Mouse (Mus musculus) liver, embryonic 16.5 days (tissue): ENCODE measurements around the gene Adam15. TPM values are rescaled to one million over a fixed set of nuclear protein-coding genes. Genes with fewer than 3 reads are reported as not detected.
A peak's percentile ranks its signal among the peaks of the same experiment; 100 is the strongest.

Experiments
- ATAC-seq: fragments of 200-750 bp; cut with Nextera tagmentation; 2 replicates; pipeline ENCODE4 v1.8.0; 2017; ENCODE audit warnings: low read depth, mild to moderate bottlenecking, moderate number of reproducible peaks, moderate library complexity
- H3K27ac ChIP-seq: fragments of 300-500 bp; sonication (generic); 2 replicates; pipeline ENCODE4 v1.5.1; 2014; ENCODE audit warnings: mild to moderate bottlenecking, low read length
- H3K27me3 ChIP-seq: fragments of 300-500 bp; sonication (generic); 2 replicates; pipeline ENCODE4 v1.6.1; 2014; ENCODE audit warnings: low read depth, low read length, mixed read lengths; ENCODE audit not compliant: control insufficient read depth, insufficient read depth
- H3K36me3 ChIP-seq: fragments of 300-500 bp; sonication (generic); 2 replicates; pipeline ENCODE4 v1.6.1; 2014; ENCODE audit warnings: mild to moderate bottlenecking; ENCODE audit not compliant: control insufficient read depth, insufficient read depth
- H3K4me1 ChIP-seq: fragments of 300-500 bp; sonication (generic); 2 replicates; pipeline ENCODE4 v1.6.1; 2014; ENCODE audit warnings: low read depth, low read length, mixed read lengths; ENCODE audit not compliant: control insufficient read depth
- H3K4me2 ChIP-seq: fragments of 300-500 bp; sonication (generic); 2 replicates; pipeline ENCODE4 v1.6.1; 2014; ENCODE audit warnings: low read depth, low read length, mixed read lengths
- H3K4me3 ChIP-seq: fragments of 300-500 bp; sonication (generic); 2 replicates; pipeline ENCODE4 v1.5.1; 2014; ENCODE audit warnings: low read depth, mild to moderate bottlenecking, low read length
- H3K9ac ChIP-seq: fragments of 300-500 bp; sonication (generic); 2 replicates; pipeline ENCODE4 v1.6.1; 2014; ENCODE audit warnings: low read depth, low read length
- H3K9me3 ChIP-seq: fragments of 300-500 bp; sonication (generic); replicated peaks from 2 replicates; pipeline ENCODE4 v1.6.1; 2016; ENCODE audit warnings: low read length; ENCODE audit not compliant: control insufficient read depth
- WGBS: fragments of 180-500 bp; shearing (Covaris S2); extraction: QIAGEN DNeasy Blood & Tissue Kit; methylation state at CpG from one replicate; pipeline ENCODE4 v1.1.7; 2014; ENCODE audit not compliant: insufficient replicate concordance; 5-methylcytosine and 5-hydroxymethylcytosine counted together
- polyA plus RNA-seq: library from polyadenylated mRNA; unstranded; fragments of >200 nt; fragmentation: Nextera tagmentation; extraction: Ambion mirVana; gene quantifications from 2 replicates; pipeline ENCODE4 v1.2.1, GENCODE M21; 2015

Gene Adam15
- polyA plus RNA-seq, 1 experiment from 2014 or later = 11.2 TPM

- H3K9ac ChIP-seq = no peak within 1 kb of the TSS
- no peaks in the 10 kb centered on the region for H3K9me3 ChIP-seq
- H3K4me3 ChIP-seq = no peak within 1 kb of the TSS
- 74% methylated on average over 7 of the region's 7 CpGs for WGBS
- ATAC-seq = no peak
- no peaks in the 10 kb centered on the region for H3K36me3 ChIP-seq
- H3K4me1 ChIP-seq = no peaks in the 10 kb centered on the region
- no peak within 1 kb of the TSS for H3K4me2 ChIP-seq
- H3K27me3 ChIP-seq = no peaks in the 10 kb centered on the region
- H3K27ac ChIP-seq = no peak within 1 kb of the TSS
Measured at GRCm38 (mm10) chr3:89361675-89362074, 11.9 kb upstream of the Adam15 start, which contains the start of gene Dcst2. Gene Dcst2 (plus strand): TSS chr3:89361975.

GRCm38 (mm10) chr3:89360237-89360636 lies 10.4 kb upstream of the Adam15 start:
- no peaks in the 10 kb centered on the region for H3K27me3 ChIP-seq
- no peaks in the 10 kb centered on the region for H3K36me3 ChIP-seq
- no peak overlapping the region for H3K4me3 ChIP-seq
- no peak overlapping the region for H3K4me2 ChIP-seq
- H3K27ac ChIP-seq = no peak overlapping the region
- no peaks in the 10 kb centered on the region for H3K9me3 ChIP-seq
- no peaks in the 10 kb centered on the region for H3K4me1 ChIP-seq
- WGBS = 34% methylated on average over 3 of the region's 3 CpGs
- H3K9ac ChIP-seq = no peak overlapping the region
- ATAC-seq = no peak

- Histone ChIP-seq H3K4me3 (no peak overlapping the region), H3K4me2 (no peak overlapping the region), H3K27me3 (no peaks in the 10 kb centered on the region), H3K9me3 (no peaks in the 10 kb centered on the region), H3K36me3 (no peaks in the 10 kb centered on the region), H3K9ac (no peak overlapping the region), H3K27ac (no peak overlapping the region), H3K4me1 (no peaks in the 10 kb centered on the region)
- no peak for ATAC-seq
- WGBS = 48% methylated on average over 6 of the region's 6 CpGs
Measured at GRCm38 (mm10) chr3:89359630-89360029, 9.8 kb upstream of the Adam15 start.

- Histone ChIP-seq H3K4me3 (no peak overlapping the region), H3K9ac (no peak overlapping the region), H3K36me3 (no peaks in the 10 kb centered on the region), H3K4me1 (no peaks in the 10 kb centered on the region), H3K9me3 (no peaks in the 10 kb centered on the region), H3K27ac (no peak overlapping the region), H3K4me2 (no peak overlapping the region), H3K27me3 (peaks cover 8% of the 10 kb centered on the region)
- WGBS = 60% methylated on average over 9 of the region's 9 CpGs
- no peak for ATAC-seq
Measured at GRCm38 (mm10) chr3:89356029-89356428, 6.2 kb upstream of the Adam15 start.

DNA sequence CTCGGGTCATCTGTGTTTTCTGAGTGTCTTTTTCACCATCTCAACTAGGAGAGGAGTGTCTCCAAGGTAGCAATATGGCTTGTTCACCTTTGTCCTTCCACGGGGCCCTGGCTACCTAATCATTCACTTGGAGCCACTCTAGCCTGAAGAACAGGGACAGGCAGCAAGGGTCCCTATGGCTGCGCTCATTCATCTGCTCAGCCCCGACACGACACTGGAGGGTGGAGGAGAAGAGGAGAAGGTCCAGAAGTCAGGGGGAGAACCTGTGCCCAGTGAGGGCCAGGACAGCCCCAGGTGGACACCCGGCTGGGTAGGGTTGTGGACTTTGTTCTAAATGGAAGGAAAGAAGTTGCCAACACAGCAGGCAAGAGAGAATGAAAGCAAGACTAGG lies 5.7 kb upstream of the Adam15 start:
- Histone ChIP-seq H3K9ac (no peak overlapping the region), H3K36me3 (no peaks in the 10 kb centered on the region), H3K27ac (no peak overlapping the region), H3K27me3 (peaks cover 13% of the 10 kb centered on the region), H3K9me3 (no peaks in the 10 kb centered on the region), H3K4me2 (no peak overlapping the region), H3K4me1 (no peaks in the 10 kb centered on the region), H3K4me3 (no peak overlapping the region)
- ATAC-seq = no peak
- 60% methylated on average over 6 of the region's 6 CpGs for WGBS

DNA sequence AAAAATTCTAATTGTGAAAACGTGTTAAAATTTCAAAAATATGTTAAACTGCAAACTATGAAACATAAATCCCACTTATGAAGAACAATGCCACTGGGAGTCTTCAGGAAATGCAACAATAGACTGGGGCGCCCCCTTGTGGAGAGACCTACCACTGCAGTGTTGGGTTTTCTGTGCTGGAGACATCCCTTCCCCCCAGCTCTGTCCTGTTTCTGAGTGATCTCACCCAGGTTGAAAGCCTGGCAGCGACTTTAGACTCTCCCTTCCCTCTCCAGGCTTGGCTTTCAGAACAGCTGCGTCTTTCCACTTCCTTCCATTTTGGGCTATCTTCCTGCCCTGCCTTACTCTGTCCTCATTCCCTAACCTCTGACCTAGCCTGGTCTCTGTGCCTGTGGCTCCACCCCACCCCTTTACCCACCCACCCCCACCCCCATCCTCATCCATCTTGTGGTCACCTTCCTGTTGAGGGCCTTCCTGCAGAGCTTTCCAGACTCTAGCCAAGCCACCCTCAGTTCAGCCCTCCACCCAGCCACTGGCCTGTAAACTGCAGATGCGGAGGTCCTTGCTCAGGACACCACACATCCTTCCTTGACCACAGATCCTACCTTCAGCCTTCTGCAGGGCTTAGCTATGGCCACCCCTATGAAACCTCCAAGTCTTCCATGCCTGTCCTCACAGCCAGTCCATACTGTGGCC lies 5.2 kb upstream of the Adam15 start:
- no peak overlapping the region for H3K27ac ChIP-seq
- 19% methylated on average over 5 of the region's 5 CpGs for WGBS
- no peaks in the 10 kb centered on the region for H3K9me3 ChIP-seq
- no peak overlapping the region for H3K9ac ChIP-seq
- H3K4me3 ChIP-seq = no peak overlapping the region
- peaks cover 5% of the 10 kb centered on the region for H3K4me1 ChIP-seq
- no peaks in the 10 kb centered on the region for H3K36me3 ChIP-seq
- peaks cover 18% of the 10 kb centered on the region for H3K27me3 ChIP-seq
- ATAC-seq = no peak
- no peak overlapping the region for H3K4me2 ChIP-seq

DNA sequence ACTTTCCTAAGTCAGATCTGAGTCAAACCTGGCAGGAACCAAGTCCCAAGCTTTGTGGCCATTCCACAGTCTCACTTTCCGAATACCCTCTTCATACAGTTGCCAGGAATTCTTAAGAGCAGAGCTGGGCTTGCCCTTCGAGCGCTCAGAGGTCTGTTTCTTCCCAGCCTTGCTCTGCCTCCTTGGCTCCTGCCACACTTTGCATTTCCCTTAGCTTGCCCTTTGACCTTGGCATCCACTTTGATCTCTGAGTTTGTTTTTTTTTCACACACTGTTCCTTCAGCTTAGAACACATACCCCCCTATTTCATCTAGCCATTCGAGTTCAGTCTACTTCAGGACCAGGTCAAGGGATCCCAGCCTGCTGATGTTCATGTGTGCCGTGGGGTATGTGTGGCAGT lies 1.5 kb upstream of the Adam15 start:
- Histone ChIP-seq H3K27ac (no peak overlapping the region), H3K4me1 (peaks cover 6% of the 10 kb centered on the region), H3K9ac (no peak overlapping the region), H3K4me2 (no peak overlapping the region), H3K9me3 (no peaks in the 10 kb centered on the region), H3K27me3 (peaks cover 41% of the 10 kb centered on the region), H3K36me3 (no peaks in the 10 kb centered on the region), H3K4me3 (no peak overlapping the region)
- ATAC-seq = no peak
- whole genome bisulfite sequencing = 50% methylated on average over 5 of the region's 5 CpGs

- Histone ChIP-seq H3K4me3 (peak overlapping the region; percentile 64), H3K4me1 (peaks cover 6% of the 10 kb centered on the region), H3K27ac (no peak overlapping the region), H3K9me3 (no peaks in the 10 kb centered on the region), H3K27me3 (peaks cover 41% of the 10 kb centered on the region), H3K9ac (peak overlapping the region; percentile 31; the same call in 1 of the 2 replicates), H3K36me3 (no peaks in the 10 kb centered on the region), H3K4me2 (peak overlapping the region; percentile 84)
- WGBS = 4% methylated on average over 38 of the region's 38 CpGs
- ATAC-seq = 0 out of 2 replicates have a peak, but pooled peaks have one; percentile 6
Measured at GRCm38 (mm10) chr3:89348911-89349868, 606 bp downstream of the Adam15 start.

- Histone ChIP-seq H3K4me2 (no peak overlapping the region), H3K27me3 (peaks cover 41% of the 10 kb centered on the region), H3K9ac (no peak overlapping the region), H3K4me1 (peaks cover 6% of the 10 kb centered on the region), H3K9me3 (no peaks in the 10 kb centered on the region), H3K36me3 (no peaks in the 10 kb centered on the region), H3K27ac (no peak overlapping the region), H3K4me3 (no peak overlapping the region)
- no peak for ATAC-seq
- 18% methylated on average over 1 of the region's 1 CpGs for WGBS
Measured at GRCm38 (mm10) chr3:89347916-89348315, 1.9 kb downstream of the Adam15 start.
